Mouse (Mus musculus): Measurements from ENCODE around the gene Ces3b. TPM values are rescaled to one million over a fixed set of nuclear protein-coding genes. Genes with fewer than 3 reads are reported as not detected.
"Not testable (repeated sequence)": the region's sequence is repeated elsewhere in the genome, so short reads cannot be mapped to it uniquely, and the experiment has no call there.

Gene Ces3b
- polyA plus RNA-seq (2015; fragmentation: Nextera tagmentation; extraction: Ambion mirVana): not detected in 2 replicates

DNA sequence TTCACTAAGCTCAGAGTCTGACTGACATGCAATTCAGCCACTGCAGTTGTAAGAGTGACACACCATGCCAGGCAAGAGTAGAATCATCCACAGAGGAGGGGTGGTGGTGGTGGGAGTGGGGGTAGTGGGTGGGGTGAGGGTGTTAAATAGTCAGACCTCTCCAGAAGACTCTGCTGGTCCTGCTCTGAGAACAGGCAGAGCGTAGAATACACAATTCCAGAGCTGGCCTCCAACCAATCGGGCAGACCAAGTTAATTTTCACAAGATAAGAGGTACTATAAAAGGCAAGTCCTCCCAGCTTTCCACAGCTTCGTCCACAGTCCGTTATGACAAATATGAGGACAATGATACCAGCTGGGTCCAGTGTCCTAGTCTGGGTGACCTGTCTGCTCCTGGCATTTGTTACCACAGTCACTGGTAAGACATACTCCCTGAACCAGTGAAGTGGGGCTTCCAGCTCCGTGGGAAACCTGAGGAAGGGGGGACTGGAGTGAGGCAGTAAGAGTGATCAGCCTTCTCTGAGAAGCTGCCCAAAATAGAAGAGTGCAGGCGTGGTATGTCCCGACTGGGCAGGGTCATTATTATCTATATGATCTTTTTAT is at the start of gene Ces3b:
TSS of gene Ces3b (plus strand) at position 305 of the 602 bp plus-strand sequence.
- Histone ChIP-seq H3K4me2 (ENCODE audit: low read depth, low read length) (no peak within 1 kb of the TSS), H3K27me3 (ENCODE audit: control insufficient read depth, insufficient read depth, low read length) (no peaks in the 10 kb centered on the region), H3K27ac (ENCODE audit: low read length) (no peak within 1 kb of the TSS), H3K9ac (ENCODE audit: low read length) (no peak within 1 kb of the TSS), H3K4me1 (ENCODE audit: control insufficient read depth, insufficient read depth, low read length) (no peaks in the 10 kb centered on the region), H3K4me3 (replicated peaks; ENCODE audit: low read length) (no peak within 1 kb of the TSS), H3K9me3 (replicated peaks; ENCODE audit: control insufficient read depth, low read length) (no peaks in the 10 kb centered on the region), H3K36me3 (ENCODE audit: control insufficient read depth, insufficient read depth, low read length) (no peaks in the 10 kb centered on the region)
- ATAC-seq (ENCODE audit: insufficient read depth, low FRiP score): no peak
- 53% methylated on average over 7 of the region's 7 CpGs for WGBS

GRCm38 (mm10) chr8:105043510-105043909 is 40.0 kb upstream of the Ces3b start:
- Histone ChIP-seq H3K9ac (ENCODE audit: low read length) (no peak overlapping the region), H3K4me3 (replicated peaks; ENCODE audit: low read length) (no peak overlapping the region), H3K9me3 (replicated peaks; ENCODE audit: control insufficient read depth, low read length) (no peaks in the 10 kb centered on the region), H3K27me3 (ENCODE audit: control insufficient read depth, insufficient read depth, low read length) (no peaks in the 10 kb centered on the region), H3K4me1 (ENCODE audit: control insufficient read depth, insufficient read depth, low read length) (no peaks in the 10 kb centered on the region), H3K4me2 (ENCODE audit: low read depth, low read length) (no peak overlapping the region), H3K27ac (ENCODE audit: low read length) (no peak overlapping the region), H3K36me3 (ENCODE audit: control insufficient read depth, insufficient read depth, low read length) (no peaks in the 10 kb centered on the region)
- WGBS: 25% methylated on average over 1 of the region's 1 CpGs
- no peak for ATAC-seq (ENCODE audit: insufficient read depth, low FRiP score)

DNA sequence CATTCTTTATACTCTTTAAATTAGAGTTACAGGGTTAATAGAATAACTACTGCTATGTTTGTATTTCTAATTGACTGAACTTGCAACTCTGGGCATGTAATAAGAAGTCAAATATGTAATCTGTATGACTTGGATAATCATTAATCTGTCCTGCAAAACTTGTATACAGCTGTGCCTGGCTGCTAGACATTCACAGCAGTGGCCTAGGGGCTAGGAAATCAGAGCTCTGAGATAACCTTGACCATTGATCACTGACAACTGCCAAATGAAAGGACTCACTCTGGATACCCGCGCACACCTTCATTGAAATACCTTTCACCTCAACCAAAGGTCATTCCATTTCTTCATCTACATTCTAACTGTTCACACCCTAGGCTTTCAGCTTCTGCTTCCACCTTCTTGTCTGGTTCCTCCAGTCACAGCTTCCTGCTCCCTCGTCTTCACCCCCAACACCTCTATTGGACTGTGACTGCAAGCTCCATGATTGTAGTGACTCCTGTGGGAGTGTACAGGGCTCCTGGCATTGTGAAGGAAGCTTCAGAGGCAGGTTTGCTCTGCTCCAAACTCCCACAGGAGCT is 37.6 kb upstream of the Ces3b start:
- Histone ChIP-seq H3K27ac (ENCODE audit: low read length) (peak overlapping the region; percentile 51; the same call in 1 of the 2 replicates), H3K9me3 (replicated peaks; ENCODE audit: control insufficient read depth, low read length) (no peaks in the 10 kb centered on the region), H3K4me2 (ENCODE audit: low read depth, low read length) (no peak overlapping the region), H3K9ac (ENCODE audit: low read length) (no peak overlapping the region), H3K4me1 (ENCODE audit: control insufficient read depth, insufficient read depth, low read length) (no peaks in the 10 kb centered on the region), H3K36me3 (ENCODE audit: control insufficient read depth, insufficient read depth, low read length) (no peaks in the 10 kb centered on the region), H3K4me3 (replicated peaks; ENCODE audit: low read length) (no peak overlapping the region), H3K27me3 (ENCODE audit: control insufficient read depth, insufficient read depth, low read length) (no peaks in the 10 kb centered on the region)
- WGBS: 46% methylated on average over 3 of the region's 3 CpGs
- ATAC-seq (ENCODE audit: insufficient read depth, low FRiP score): peak; percentile 86; the same call in 1 of the 2 replicates

DNA sequence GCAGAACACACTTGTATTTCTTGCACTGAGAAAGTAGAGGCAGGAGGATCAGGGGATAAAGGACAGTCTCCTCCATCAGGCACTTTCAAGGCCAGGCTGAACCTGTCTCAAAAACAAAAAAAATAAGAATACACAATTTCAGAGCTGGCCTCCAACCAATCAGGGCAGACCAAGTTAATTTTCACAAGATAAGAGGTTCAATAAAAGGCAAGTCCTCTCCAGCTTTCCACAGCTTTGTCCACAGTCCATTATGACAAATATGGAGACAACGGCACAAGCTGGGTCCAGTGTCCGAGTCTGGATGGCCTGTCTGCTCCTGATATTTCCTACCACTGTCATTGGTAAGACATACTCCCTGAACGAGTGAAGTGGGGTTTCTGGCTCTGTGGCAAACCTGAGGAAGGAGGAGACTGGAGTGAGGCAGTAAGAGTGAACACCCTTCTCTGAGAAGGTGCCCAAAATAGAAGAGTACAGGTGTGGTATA is 35.1 kb upstream of the Ces3b start, which contains the start of gene Ces3a:
TSS of gene Ces3a (plus strand) at position 231 of the 484 bp plus-strand sequence.
- no peaks in the 10 kb centered on the region for H3K9me3 ChIP-seq (replicated peaks; ENCODE audit: control insufficient read depth, low read length)
- 63% methylated on average over 3 of the region's 3 CpGs for WGBS
- H3K27me3 ChIP-seq (ENCODE audit: control insufficient read depth, insufficient read depth, low read length): no peaks in the 10 kb centered on the region
- H3K27ac ChIP-seq (ENCODE audit: low read length): no peak within 1 kb of the TSS
- no peak within 1 kb of the TSS for H3K4me3 ChIP-seq (replicated peaks; ENCODE audit: low read length)
- no peaks in the 10 kb centered on the region for H3K4me1 ChIP-seq (ENCODE audit: control insufficient read depth, insufficient read depth, low read length)
- H3K4me2 ChIP-seq (ENCODE audit: low read depth, low read length): no peak within 1 kb of the TSS
- no peak for ATAC-seq (ENCODE audit: insufficient read depth, low FRiP score)
- no peaks in the 10 kb centered on the region for H3K36me3 ChIP-seq (ENCODE audit: control insufficient read depth, insufficient read depth, low read length)
- H3K9ac ChIP-seq (ENCODE audit: low read length): no peak within 1 kb of the TSS

DNA sequence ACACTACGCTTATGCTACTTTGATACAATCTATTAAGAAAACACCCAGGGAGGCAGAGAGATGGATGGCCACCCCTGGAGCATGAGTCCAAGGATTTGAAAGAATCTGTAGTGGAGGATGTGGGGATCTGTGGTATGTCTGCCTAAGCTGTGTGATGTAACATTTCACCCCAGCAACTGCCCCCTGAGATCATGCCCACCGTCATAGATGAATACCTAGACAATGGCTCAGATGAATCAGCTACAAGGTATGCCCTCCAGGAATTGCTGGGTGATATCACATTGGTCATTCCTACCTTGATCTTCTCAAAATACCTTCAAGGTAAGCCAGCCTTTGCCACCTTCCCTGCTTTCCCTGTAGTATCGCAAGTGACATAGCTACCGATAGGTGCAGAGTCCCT is 27.3 kb upstream of the Ces3b start:
- no peak overlapping the region for H3K4me2 ChIP-seq (ENCODE audit: low read depth, low read length)
- 83% methylated on average over 4 of the region's 4 CpGs for WGBS
- no peak overlapping the region for H3K4me3 ChIP-seq (replicated peaks; ENCODE audit: low read length)
- no peaks in the 10 kb centered on the region for H3K4me1 ChIP-seq (ENCODE audit: control insufficient read depth, insufficient read depth, low read length)
- H3K9ac ChIP-seq (ENCODE audit: low read length): no peak overlapping the region
- H3K27me3 ChIP-seq (ENCODE audit: control insufficient read depth, insufficient read depth, low read length): no peaks in the 10 kb centered on the region
- ATAC-seq (ENCODE audit: insufficient read depth, low FRiP score): no peak
- H3K27ac ChIP-seq (ENCODE audit: low read length): no peak overlapping the region
- H3K9me3 ChIP-seq (replicated peaks; ENCODE audit: control insufficient read depth, low read length): no peaks in the 10 kb centered on the region
- no peaks in the 10 kb centered on the region for H3K36me3 ChIP-seq (ENCODE audit: control insufficient read depth, insufficient read depth, low read length)

DNA sequence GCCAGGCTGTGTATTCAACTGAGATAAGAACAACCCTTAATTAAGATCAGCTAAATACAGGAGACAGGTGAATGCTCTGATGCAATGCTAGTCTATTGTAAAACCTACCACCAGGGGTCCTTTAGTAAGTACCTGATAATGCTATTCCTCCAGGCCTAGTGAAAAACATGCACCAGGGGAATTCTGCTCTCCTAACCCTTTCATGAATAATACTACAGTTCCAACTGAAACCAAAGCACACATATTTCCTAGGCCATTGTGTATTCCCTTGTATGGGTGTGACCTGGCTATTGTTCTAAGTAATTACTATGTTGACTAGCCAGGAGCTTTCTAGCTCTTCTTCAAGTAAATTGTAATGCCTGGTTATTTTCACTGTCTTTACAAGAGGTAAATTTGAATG is 23.5 kb upstream of the Ces3b start:
- Histone ChIP-seq H3K9ac (ENCODE audit: low read length) (no peak overlapping the region), H3K4me3 (replicated peaks; ENCODE audit: low read length) (no peak overlapping the region), H3K4me2 (ENCODE audit: low read depth, low read length) (no peak overlapping the region), H3K36me3 (ENCODE audit: control insufficient read depth, insufficient read depth, low read length) (no peaks in the 10 kb centered on the region), H3K9me3 (replicated peaks; ENCODE audit: control insufficient read depth, low read length) (0 out of 2 replicates have a peak, but pooled peaks cover 2% of the 10 kb centered on the region), H3K27me3 (ENCODE audit: control insufficient read depth, insufficient read depth, low read length) (no peaks in the 10 kb centered on the region), H3K27ac (ENCODE audit: low read length) (no peak overlapping the region), H3K4me1 (ENCODE audit: control insufficient read depth, insufficient read depth, low read length) (no peaks in the 10 kb centered on the region)
- ATAC-seq (ENCODE audit: insufficient read depth, low FRiP score): no peak

DNA sequence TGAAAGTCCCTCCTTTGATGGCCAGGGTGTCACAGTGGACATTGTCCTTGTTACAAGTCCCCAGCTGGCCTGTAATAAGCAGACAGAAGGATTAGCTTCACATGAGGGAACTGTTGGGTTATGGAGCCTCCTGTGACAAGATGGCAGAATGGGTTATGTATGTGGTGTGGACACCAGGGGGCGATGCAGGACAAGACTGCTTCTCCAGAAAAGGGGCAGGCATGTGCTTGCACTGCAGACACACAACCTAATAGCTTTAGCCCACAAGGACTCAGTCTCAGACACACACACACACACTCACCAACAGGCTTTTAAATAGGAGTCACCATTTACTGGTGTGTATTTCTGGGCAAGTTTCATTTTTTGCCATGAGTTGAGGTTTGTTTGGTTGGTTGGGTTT is 16.8 kb upstream of the Ces3b start:
- no peak overlapping the region for H3K9ac ChIP-seq (ENCODE audit: low read length)
- no peak for ATAC-seq (ENCODE audit: insufficient read depth, low FRiP score)
- H3K4me2 ChIP-seq (ENCODE audit: low read depth, low read length): no peak overlapping the region
- no peak overlapping the region for H3K27ac ChIP-seq (ENCODE audit: low read length)
- no peaks in the 10 kb centered on the region for H3K27me3 ChIP-seq (ENCODE audit: control insufficient read depth, insufficient read depth, low read length)
- H3K36me3 ChIP-seq (ENCODE audit: control insufficient read depth, insufficient read depth, low read length): no peaks in the 10 kb centered on the region
- 0% methylated on average over 1 of the region's 1 CpGs for WGBS
- no peaks in the 10 kb centered on the region for H3K4me1 ChIP-seq (ENCODE audit: control insufficient read depth, insufficient read depth, low read length)
- no peak overlapping the region for H3K4me3 ChIP-seq (replicated peaks; ENCODE audit: low read length)
- H3K9me3 ChIP-seq (replicated peaks; ENCODE audit: control insufficient read depth, low read length): 0 out of 2 replicates have a peak, but pooled peaks cover 2% of the 10 kb centered on the region

DNA sequence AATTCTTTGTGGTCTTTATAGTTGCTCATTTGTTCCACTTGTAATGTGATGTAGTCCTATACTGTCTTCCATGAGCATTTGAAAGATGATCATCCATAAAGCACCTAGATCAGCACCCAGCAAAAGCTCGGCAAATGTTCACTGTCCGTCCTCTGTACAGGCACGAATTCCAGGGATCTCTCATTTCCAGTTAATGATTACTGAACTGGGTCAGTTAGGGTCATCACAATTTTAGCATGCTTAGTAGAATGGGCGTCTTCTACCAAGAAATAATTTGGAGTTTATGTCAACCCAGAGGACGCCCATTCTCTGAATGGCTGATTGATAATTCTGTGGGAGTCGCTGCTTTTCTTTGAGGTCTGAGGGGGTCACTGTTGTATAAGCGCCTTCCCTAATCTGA is 15.6 kb upstream of the Ces3b start:
- H3K9ac ChIP-seq (ENCODE audit: low read length); H3K4me3 ChIP-seq (replicated peaks; ENCODE audit: low read length); H3K27me3 ChIP-seq (ENCODE audit: control insufficient read depth, insufficient read depth, low read length); ATAC-seq (ENCODE audit: insufficient read depth, low FRiP score); H3K4me1 ChIP-seq (ENCODE audit: control insufficient read depth, insufficient read depth, low read length); H3K27ac ChIP-seq (ENCODE audit: low read length); H3K9me3 ChIP-seq (replicated peaks; ENCODE audit: control insufficient read depth, low read length); H3K36me3 ChIP-seq (ENCODE audit: control insufficient read depth, insufficient read depth, low read length); H3K4me2 ChIP-seq (ENCODE audit: low read depth, low read length): not testable (repeated sequence)
- 60% methylated on average over 7 of the region's 7 CpGs for WGBS

DNA sequence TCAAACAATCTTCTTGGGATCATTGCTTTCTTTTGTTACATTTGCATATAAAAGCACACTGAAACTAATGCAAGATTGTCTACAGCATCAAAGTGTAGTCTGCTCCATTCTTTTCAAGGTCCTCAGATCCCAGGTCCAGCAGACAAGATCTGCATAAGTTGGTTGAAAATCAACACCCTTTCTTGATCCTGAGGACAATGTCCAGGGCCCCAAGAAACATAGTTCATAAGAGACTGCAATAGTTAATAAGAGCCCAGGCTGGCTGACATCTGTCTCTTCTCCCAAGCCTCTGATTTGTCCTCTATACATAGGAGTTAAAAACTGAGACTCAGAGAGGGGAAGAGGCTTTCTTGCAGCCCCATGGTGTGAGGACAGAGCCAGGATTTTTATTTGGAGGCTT is 14.6 kb upstream of the Ces3b start:
- ATAC-seq (ENCODE audit: insufficient read depth, low FRiP score): no peak
- no peak overlapping the region for H3K4me2 ChIP-seq (ENCODE audit: low read depth, low read length)
- H3K4me1 ChIP-seq (ENCODE audit: control insufficient read depth, insufficient read depth, low read length): no peaks in the 10 kb centered on the region
- no peak overlapping the region for H3K4me3 ChIP-seq (replicated peaks; ENCODE audit: low read length)
- no peak overlapping the region for H3K9ac ChIP-seq (ENCODE audit: low read length)
- H3K36me3 ChIP-seq (ENCODE audit: control insufficient read depth, insufficient read depth, low read length): no peaks in the 10 kb centered on the region
- no peaks in the 10 kb centered on the region for H3K27me3 ChIP-seq (ENCODE audit: control insufficient read depth, insufficient read depth, low read length)
- no peak overlapping the region for H3K27ac ChIP-seq (ENCODE audit: low read length)
- no peaks in the 10 kb centered on the region for H3K9me3 ChIP-seq (replicated peaks; ENCODE audit: control insufficient read depth, low read length)

Data from stomach, embryonic 16.5 days (tissue).